Mouse (Mus musculus) bone marrow macrophage, adult 2 months (primary cell): ENCODE results near the gene Neurog2.

ENCODE experiments used
- CTCF ChIP-seq: IDR thresholded peaks from 2 replicates; pipeline ENCODE4 v1.5.1; 2012; ENCODE audit warnings: low read depth, mild to moderate bottlenecking, low read length, moderate library complexity
- POLR2A ChIP-seq: IDR thresholded peaks from 2 replicates; pipeline ENCODE4 v1.6.1; 2012; ENCODE audit warnings: mild to moderate bottlenecking, low read depth, low read length, borderline replicate concordance

GRCm38 (mm10) chr3:127661646-127662531 lies 29.0 kb downstream of the Neurog2 start:
- TF ChIP-seq POLR2A: no peak
- TF ChIP-seq CTCF: no peak
